Mouse (Mus musculus): ENCODE measurements at regions not wholly inside any gene's neighbourhood (a gene's known extent, or its start where the extent isn't known, plus 50 kb on each side); places are given as distances from the start of the nearest gene placed in this dataset.

- DNase-seq (ENCODE audit: low spot score) = no peak
- 90% methylated on average over 3 of the region's 3 CpGs for WGBS
- no peaks in the 10 kb centered on the region for H3K27me3 ChIP-seq (replicated peaks; ENCODE audit: low read depth, poor library complexity, severe bottlenecking)
- H3K9me3 ChIP-seq = no peaks in the 10 kb centered on the region
- no peaks in the 10 kb centered on the region for H3K4me1 ChIP-seq
- H3K4me3 ChIP-seq = no peak overlapping the region
- H3K27ac ChIP-seq (replicated peaks) = no peak overlapping the region
- H3K36me3 ChIP-seq (replicated peaks) = no peaks in the 10 kb centered on the region
Measured at GRCm38 (mm10) chr3:120533901-120534300, 637.6 kb downstream of the Rwdd3 start.

GRCm38 (mm10) chr3:120531880-120532580 lies 639.5 kb downstream of the Rwdd3 start:
- Histone ChIP-seq H3K4me3 (no peak overlapping the region), H3K36me3 (replicated peaks) (no peaks in the 10 kb centered on the region), H3K27me3 (replicated peaks; ENCODE audit: low read depth, poor library complexity, severe bottlenecking) (no peaks in the 10 kb centered on the region), H3K4me1 (no peaks in the 10 kb centered on the region), H3K27ac (replicated peaks) (no peak overlapping the region), H3K9me3 (no peaks in the 10 kb centered on the region)
- no peak for DNase-seq (ENCODE audit: low spot score)
- WGBS = 78% methylated on average over 9 of the region's 9 CpGs

- Histone ChIP-seq H3K4me3 (no peak overlapping the region), H3K4me1 (no peaks in the 10 kb centered on the region), H3K36me3 (replicated peaks) (no peaks in the 10 kb centered on the region), H3K27ac (replicated peaks) (no peak overlapping the region), H3K9me3 (no peaks in the 10 kb centered on the region), H3K27me3 (replicated peaks; ENCODE audit: low read depth, poor library complexity, severe bottlenecking) (no peaks in the 10 kb centered on the region)
- DNase-seq (ENCODE audit: low spot score) = no peak
- WGBS = 93% methylated on average over 1 of the region's 1 CpGs
Measured at GRCm38 (mm10) chr3:120511651-120512050, 659.8 kb downstream of the Rwdd3 start.

- Histone ChIP-seq H3K4me3 (no peak overlapping the region), H3K4me1 (no peaks in the 10 kb centered on the region), H3K9me3 (no peaks in the 10 kb centered on the region), H3K27me3 (replicated peaks; ENCODE audit: low read depth, poor library complexity, severe bottlenecking) (no peaks in the 10 kb centered on the region), H3K36me3 (replicated peaks) (no peaks in the 10 kb centered on the region), H3K27ac (replicated peaks) (no peak overlapping the region)
- WGBS = 84% methylated on average over 4 of the region's 4 CpGs
- DNase-seq (ENCODE audit: low spot score) = no peak
Measured at GRCm38 (mm10) chr3:120498937-120499336, 672.6 kb downstream of the Rwdd3 start.

GRCm38 (mm10) chr3:120477934-120478333 lies 693.6 kb downstream of the Rwdd3 start:
- WGBS = 56% methylated on average over 1 of the region's 1 CpGs
- no peak for DNase-seq (ENCODE audit: low spot score)
- Histone ChIP-seq H3K36me3 (replicated peaks) (no peaks in the 10 kb centered on the region), H3K4me3 (no peak overlapping the region), H3K27ac (replicated peaks) (no peak overlapping the region), H3K27me3 (replicated peaks; ENCODE audit: low read depth, poor library complexity, severe bottlenecking) (no peaks in the 10 kb centered on the region), H3K9me3 (no peaks in the 10 kb centered on the region), H3K4me1 (peaks cover 4% of the 10 kb centered on the region)

GRCm38 (mm10) chr3:120477232-120477631 lies 693.0 kb upstream of the Ptbp2 start:
- Histone ChIP-seq H3K4me1 (peaks cover 9% of the 10 kb centered on the region), H3K36me3 (replicated peaks) (no peaks in the 10 kb centered on the region), H3K4me3 (no peak overlapping the region), H3K9me3 (no peaks in the 10 kb centered on the region), H3K27ac (replicated peaks) (no peak overlapping the region), H3K27me3 (replicated peaks; ENCODE audit: low read depth, poor library complexity, severe bottlenecking) (no peaks in the 10 kb centered on the region)
- WGBS = 62% methylated on average over 2 of the region's 2 CpGs
- DNase-seq (ENCODE audit: low spot score) = no peak

- WGBS = 69% methylated on average over 2 of the region's 2 CpGs
- H3K4me3 ChIP-seq = no peak overlapping the region
- no peaks in the 10 kb centered on the region for H3K36me3 ChIP-seq (replicated peaks)
- H3K9me3 ChIP-seq = no peaks in the 10 kb centered on the region
- H3K27me3 ChIP-seq (replicated peaks; ENCODE audit: low read depth, poor library complexity, severe bottlenecking) = no peaks in the 10 kb centered on the region
- H3K4me1 ChIP-seq = peaks cover 9% of the 10 kb centered on the region
- H3K27ac ChIP-seq (replicated peaks) = no peak overlapping the region
- peak; percentile 12 for DNase-seq (ENCODE audit: low spot score)
Measured at GRCm38 (mm10) chr3:120473645-120474038, 689.4 kb upstream of the Ptbp2 start.

GRCm38 (mm10) chr3:120472687-120473644 lies 688.7 kb upstream of the Ptbp2 start:
- WGBS = 57% methylated on average over 13 of the region's 13 CpGs
- H3K27ac ChIP-seq (replicated peaks) = no peak overlapping the region; the same call in 1 of the 2 replicates

GRCm38 (mm10) chr3:120471878-120472444 lies 687.7 kb upstream of the Ptbp2 start:
- no peaks in the 10 kb centered on the region for H3K9me3 ChIP-seq
- peaks cover 9% of the 10 kb centered on the region for H3K4me1 ChIP-seq
- H3K27ac ChIP-seq (replicated peaks) = no peak overlapping the region
- DNase-seq (ENCODE audit: low spot score) = no peak
- H3K27me3 ChIP-seq (replicated peaks; ENCODE audit: low read depth, poor library complexity, severe bottlenecking) = no peaks in the 10 kb centered on the region
- H3K4me3 ChIP-seq = no peak overlapping the region
- no peaks in the 10 kb centered on the region for H3K36me3 ChIP-seq (replicated peaks)
- 72% methylated on average over 2 of the region's 2 CpGs for WGBS

More at GRCm38 (mm10) chr3:120472687-120473644, 688.7 kb upstream of the Ptbp2 start:
- H3K4me1 ChIP-seq = peaks cover 9% of the 10 kb centered on the region
- H3K27me3 ChIP-seq (replicated peaks; ENCODE audit: low read depth, poor library complexity, severe bottlenecking) = no peaks in the 10 kb centered on the region
- no peaks in the 10 kb centered on the region for H3K36me3 ChIP-seq (replicated peaks)
- no peaks in the 10 kb centered on the region for H3K9me3 ChIP-seq
- DNase-seq (ENCODE audit: low spot score) = no peak
- H3K4me3 ChIP-seq = no peak overlapping the region

GRCm38 (mm10) chr3:120468887-120469286 lies 684.6 kb upstream of the Ptbp2 start:
- Histone ChIP-seq H3K36me3 (replicated peaks) (no peaks in the 10 kb centered on the region), H3K4me1 (peaks cover 9% of the 10 kb centered on the region), H3K9me3 (no peaks in the 10 kb centered on the region), H3K4me3 (no peak overlapping the region), H3K27me3 (replicated peaks; ENCODE audit: low read depth, poor library complexity, severe bottlenecking) (no peaks in the 10 kb centered on the region), H3K27ac (replicated peaks) (no peak overlapping the region)
- no peak for DNase-seq (ENCODE audit: low spot score)
- 86% methylated on average over 2 of the region's 2 CpGs for WGBS

GRCm38 (mm10) chr3:120460717-120461116 lies 676.5 kb upstream of the Ptbp2 start:
- Histone ChIP-seq H3K36me3 (replicated peaks) (no peaks in the 10 kb centered on the region), H3K4me3 (no peak overlapping the region), H3K9me3 (no peaks in the 10 kb centered on the region), H3K27me3 (replicated peaks; ENCODE audit: low read depth, poor library complexity, severe bottlenecking) (no peaks in the 10 kb centered on the region), H3K27ac (replicated peaks) (no peak overlapping the region), H3K4me1 (no peaks in the 10 kb centered on the region)
- DNase-seq (ENCODE audit: low spot score) = no peak

GRCm38 (mm10) chr3:120457912-120458311 lies 673.6 kb upstream of the Ptbp2 start:
- no peak for DNase-seq (ENCODE audit: low spot score)
- Histone ChIP-seq H3K4me3 (no peak overlapping the region), H3K4me1 (no peaks in the 10 kb centered on the region), H3K27me3 (replicated peaks; ENCODE audit: low read depth, poor library complexity, severe bottlenecking) (no peaks in the 10 kb centered on the region), H3K36me3 (replicated peaks) (no peaks in the 10 kb centered on the region), H3K9me3 (no peaks in the 10 kb centered on the region), H3K27ac (replicated peaks) (no peak overlapping the region)
- 91% methylated on average over 7 of the region's 7 CpGs for WGBS

Data from embryonic facial prominence, embryonic 10.5 days (tissue).